Mouse (Mus musculus) layer of hippocampus, adult 8-10 months (tissue): Measurements from ENCODE around the gene Vmn2r39. TPM values are rescaled to one million over a fixed set of nuclear protein-coding genes. Genes with fewer than 3 reads are reported as not detected.
"Not testable (repeated sequence)": the region's sequence is repeated elsewhere in the genome, so short reads cannot be mapped to it uniquely, and the experiment has no call there.

Source experiments
- DNase-seq, 2 experiments: peaks; one replicate each; pipeline ENCODE4 v3.0.0; 2022; ENCODE audit warnings: low spot score in 2 of 2
- total RNA-seq, 4 experiments: library from RNA; stranded (reverse); gene quantifications; 2 replicates each; pipeline ENCODE4 v1.2.4; 2022

Vmn2r39 gene
- not detected for total RNA-seq

- DNase-seq, result not testable (repeated sequence)
Observed at GRCm38 (mm10) chr7:9030698-9031097, at the start of gene Vmn2r39. TSS of gene Vmn2r39 (minus strand) at chr7:9030798.

DNA sequence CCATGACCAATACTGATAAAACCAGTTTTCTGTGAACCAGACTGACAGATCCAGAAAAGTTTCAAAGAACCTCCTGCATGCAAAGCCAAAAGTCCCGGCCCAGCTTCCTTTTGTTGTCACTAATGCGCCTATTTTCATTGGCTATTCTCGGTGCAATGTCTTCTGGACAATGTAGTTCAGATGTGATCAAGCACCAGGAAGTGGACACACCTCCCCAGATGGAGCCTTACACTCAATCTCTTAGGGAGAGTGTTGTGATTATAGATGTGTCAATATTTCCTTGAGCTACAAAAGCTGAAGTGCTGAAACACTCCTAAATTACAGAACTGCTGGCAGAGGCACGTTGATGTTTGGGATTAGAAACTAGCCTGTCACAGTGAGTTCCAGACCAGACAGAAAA is 34.8 kb upstream of the Vmn2r39 start:
- not testable (repeated sequence) for DNase-seq

Other genes with a start within 250 kb of the Vmn2r39 start
- gene Vmn2r40, start 99.4 kb downstream of the Vmn2r39 start, total RNA-seq, result not detected
- not detected for gene Vmn2r38, start 67.1 kb upstream of the Vmn2r39 start, total RNA-seq
- gene Vmn2r37, start 192.9 kb upstream of the Vmn2r39 start, total RNA-seq, result not detected